Mouse (Mus musculus) forebrain, embryonic 14.5 days (tissue): Measurements from ENCODE around the gene Tmem87b. TPM values are rescaled to one million over a fixed set of nuclear protein-coding genes. Genes with fewer than 3 reads are reported as not detected.

Experiments
- ATAC-seq: fragments of 200-750 bp; cut with Nextera tagmentation; 2 replicates; pipeline ENCODE4 v1.8.0; 2017; ENCODE audit warnings: mild to moderate bottlenecking, moderate library complexity
- DNase-seq: peaks from one replicate; pipeline ENCODE4 v3.0.0-alpha.2; 2015; ENCODE audit warnings: low spot score
- H3K27ac ChIP-seq: fragments of 300-500 bp; sonication (generic); 2 replicates; pipeline ENCODE4 v1.5.1; 2014; ENCODE audit warnings: low read depth, mild to moderate bottlenecking, control low read depth, low read length, moderate library complexity
- H3K27me3 ChIP-seq: fragments of 300-500 bp; sonication (generic); replicated peaks from 2 replicates; pipeline ENCODE4 v1.6.1; 2014; ENCODE audit warnings: low read length, control low read depth, mixed read lengths; ENCODE audit not compliant: control insufficient read depth, insufficient read depth
- H3K36me3 ChIP-seq: fragments of 300-500 bp; sonication (generic); 2 replicates; pipeline ENCODE4 v1.6.1; 2014; ENCODE audit warnings: low read length, control low read depth; ENCODE audit not compliant: control insufficient read depth, insufficient read depth
- H3K4me1 ChIP-seq: fragments of 300-500 bp; sonication (generic); 2 replicates; pipeline ENCODE4 v1.6.1; 2014; ENCODE audit warnings: antibody characterized with exemption, low read length, control low read depth; ENCODE audit not compliant: control insufficient read depth, insufficient read depth
- H3K4me2 ChIP-seq: fragments of 300-500 bp; sonication (generic); 2 replicates; pipeline ENCODE4 v1.6.1; 2014; ENCODE audit warnings: mild to moderate bottlenecking, control low read depth, low read length
- H3K4me3 ChIP-seq: fragments of 300-500 bp; sonication (generic); 2 replicates; pipeline ENCODE4 v1.5.1; 2014; ENCODE audit warnings: low read depth, low read length, control low read depth
- H3K9ac ChIP-seq: fragments of 300-500 bp; sonication (generic); 2 replicates; pipeline ENCODE4 v1.6.1; 2014; ENCODE audit warnings: mild to moderate bottlenecking, low read length, control low read depth, moderate library complexity
- H3K9me3 ChIP-seq: fragments of 300-500 bp; sonication (generic); replicated peaks from 2 replicates; pipeline ENCODE4 v1.6.1; 2016; ENCODE audit warnings: low read length, control low read depth, mixed read lengths; ENCODE audit not compliant: control insufficient read depth
- WGBS: fragments of 180-500 bp; shearing (Covaris S2); extraction: QIAGEN DNeasy Blood & Tissue Kit; methylation state at CpG from one replicate; pipeline ENCODE4 v1.1.7; 2014; 5-methylcytosine and 5-hydroxymethylcytosine counted together
- polyA plus RNA-seq: library from polyadenylated mRNA; unstranded; fragments of >200 nt; fragmentation: Nextera tagmentation; extraction: Ambion mirVana; gene quantifications from 2 replicates; pipeline ENCODE4 v1.2.1, GENCODE M21; 2014

The Tmem87b gene
- polyA plus RNA-seq, 1 experiment from 2014 or later = 28.0 TPM

DNA sequence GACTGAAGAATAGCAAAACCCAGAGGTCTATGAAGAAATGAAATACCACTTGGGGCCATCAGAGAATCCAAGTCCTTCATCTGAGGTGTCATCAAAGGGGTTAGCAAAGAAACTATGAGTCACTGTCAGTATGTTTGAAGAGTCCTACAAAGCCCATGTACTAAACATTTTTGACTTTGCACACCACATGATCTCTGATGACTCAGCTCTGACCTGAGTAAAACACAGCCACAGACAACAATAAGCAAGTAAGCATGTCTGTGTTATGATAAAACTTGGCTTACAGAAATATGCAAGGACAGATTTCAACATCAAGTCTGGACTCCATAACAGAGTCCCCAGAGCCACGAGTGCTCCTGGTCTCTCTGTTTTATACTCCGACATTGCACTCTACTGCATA, 15.1 kb downstream of the Tmem87b start:
- no peaks in the 10 kb centered on the region for H3K4me1 ChIP-seq
- peaks cover 91% of the 10 kb centered on the region for H3K36me3 ChIP-seq
- H3K27me3 ChIP-seq = no peaks in the 10 kb centered on the region
- no peaks in the 10 kb centered on the region for H3K9me3 ChIP-seq
- H3K4me2 ChIP-seq = no peak overlapping the region
- no peak overlapping the region for H3K27ac ChIP-seq
- DNase-seq = no peak
- no peak overlapping the region for H3K9ac ChIP-seq
- ATAC-seq = no peak
- 95% methylated on average over 2 of the region's 2 CpGs for WGBS
- no peak overlapping the region for H3K4me3 ChIP-seq

DNA sequence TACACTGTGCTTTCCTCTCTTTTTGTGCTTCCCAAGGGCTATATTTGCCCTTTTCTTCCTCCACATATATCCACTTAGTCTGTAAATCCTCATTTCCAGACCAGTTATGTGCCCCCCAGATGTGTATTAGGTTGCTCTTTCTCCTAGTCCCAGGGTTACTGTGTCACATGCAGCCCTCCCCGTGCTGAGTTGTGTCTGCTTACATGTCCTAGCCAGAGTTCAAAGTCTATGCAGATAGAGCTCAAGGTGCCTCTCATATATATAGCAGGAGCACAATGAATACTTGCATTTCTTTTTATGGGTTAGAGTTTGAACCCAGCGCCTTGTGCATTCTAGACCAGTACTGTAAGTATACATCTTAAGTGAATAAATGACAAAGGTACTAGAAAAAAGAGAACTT, 15.5 kb downstream of the Tmem87b start:
- 96% methylated on average over 2 of the region's 2 CpGs for WGBS
- DNase-seq (no peak), ATAC-seq (no peak)
- Histone ChIP-seq H3K4me2 (no peak overlapping the region), H3K27me3 (no peaks in the 10 kb centered on the region), H3K4me1 (no peaks in the 10 kb centered on the region), H3K9me3 (no peaks in the 10 kb centered on the region), H3K4me3 (no peak overlapping the region), H3K9ac (no peak overlapping the region), H3K27ac (no peak overlapping the region), H3K36me3 (peaks cover 88% of the 10 kb centered on the region)

DNA sequence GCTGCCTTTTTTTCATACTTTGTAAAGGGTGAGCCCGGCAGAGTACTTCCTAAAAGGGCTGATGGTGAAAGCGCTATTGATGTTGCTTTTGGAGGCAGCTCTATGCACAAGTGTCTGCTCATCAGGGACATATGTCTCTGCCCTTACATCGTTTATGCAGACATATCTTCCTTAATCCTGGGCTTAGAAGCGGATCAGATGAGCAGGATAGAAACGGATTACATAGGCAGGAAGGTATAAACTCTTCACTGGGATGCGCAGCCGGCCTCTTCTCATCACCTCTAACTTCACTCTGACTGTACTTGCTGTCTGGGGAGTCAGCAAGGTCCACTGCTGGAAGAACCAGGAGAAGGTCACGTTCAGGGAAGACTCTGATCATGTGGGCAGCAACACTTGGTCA, 19.6 kb downstream of the Tmem87b start:
- Histone ChIP-seq H3K36me3 (peaks cover 76% of the 10 kb centered on the region), H3K4me1 (no peaks in the 10 kb centered on the region), H3K9ac (no peak overlapping the region), H3K9me3 (no peaks in the 10 kb centered on the region), H3K4me2 (no peak overlapping the region), H3K4me3 (no peak overlapping the region), H3K27ac (no peak overlapping the region), H3K27me3 (no peaks in the 10 kb centered on the region)
- ATAC-seq (no peak), DNase-seq (no peak)
- WGBS = 95% methylated on average over 8 of the region's 8 CpGs

DNA sequence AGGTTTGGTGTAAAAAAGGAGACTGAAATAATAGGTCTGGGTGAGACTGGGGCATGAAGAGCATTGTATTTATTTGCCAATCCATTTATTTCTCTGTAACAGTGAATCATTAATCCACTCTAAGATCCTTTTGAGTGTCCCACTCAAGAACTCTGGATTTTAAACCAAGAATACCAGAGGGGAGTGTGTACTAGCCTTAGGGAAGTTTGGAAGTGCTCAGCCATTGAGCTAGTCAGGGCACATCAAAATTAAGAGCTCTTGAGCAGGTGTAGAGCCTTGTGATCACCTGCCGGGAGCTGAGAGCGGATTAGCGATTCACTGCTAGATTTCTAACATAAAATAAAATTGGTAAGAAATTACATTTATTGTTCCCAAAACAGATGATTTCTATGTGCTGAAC, 20.7 kb downstream of the Tmem87b start:
- Histone ChIP-seq H3K4me2 (no peak overlapping the region), H3K27me3 (no peaks in the 10 kb centered on the region), H3K36me3 (peaks cover 75% of the 10 kb centered on the region), H3K4me1 (no peaks in the 10 kb centered on the region), H3K4me3 (no peak overlapping the region), H3K9ac (no peak overlapping the region), H3K27ac (no peak overlapping the region), H3K9me3 (no peaks in the 10 kb centered on the region)
- WGBS = 92% methylated on average over 3 of the region's 3 CpGs
- DNase-seq (no peak), ATAC-seq (no peak)

DNA sequence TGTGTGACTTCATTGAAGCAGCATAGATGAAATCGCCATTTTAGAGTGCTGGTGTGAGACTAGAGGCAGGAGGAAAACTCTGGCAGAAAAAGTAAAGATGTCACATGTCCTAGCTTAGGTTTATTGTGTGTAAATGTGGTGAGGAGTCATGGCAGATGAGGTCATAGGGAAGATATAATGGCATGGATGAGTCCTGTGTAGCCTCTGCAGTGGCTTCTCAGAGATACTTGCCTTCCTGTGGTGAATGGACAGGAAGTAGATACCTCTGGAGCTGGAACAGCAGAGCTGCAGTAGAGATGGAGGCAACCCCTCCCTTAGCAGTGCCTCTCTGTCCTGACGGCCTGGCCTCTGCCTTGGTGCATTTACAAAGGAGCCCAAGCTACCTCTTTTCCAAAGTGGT, 21.6 kb downstream of the Tmem87b start:
- 73% methylated on average over 2 of the region's 2 CpGs for WGBS
- Histone ChIP-seq H3K27me3 (no peaks in the 10 kb centered on the region), H3K36me3 (peaks cover 71% of the 10 kb centered on the region), H3K4me1 (no peaks in the 10 kb centered on the region), H3K9me3 (no peaks in the 10 kb centered on the region), H3K4me2 (no peak overlapping the region), H3K9ac (no peak overlapping the region), H3K4me3 (no peak overlapping the region), H3K27ac (no peak overlapping the region)
- no peak for ATAC-seq
- no peak for DNase-seq

GRCm38 (mm10) chr2:128842437-128842836, 24.5 kb downstream of the Tmem87b start:
- H3K27me3 ChIP-seq = no peaks in the 10 kb centered on the region
- no peaks in the 10 kb centered on the region for H3K4me1 ChIP-seq
- no peak overlapping the region for H3K27ac ChIP-seq
- no peak overlapping the region for H3K9ac ChIP-seq
- H3K36me3 ChIP-seq = peaks cover 64% of the 10 kb centered on the region
- no peak overlapping the region for H3K4me3 ChIP-seq
- DNase-seq (no peak), ATAC-seq (no peak)
- WGBS = 93% methylated on average over 8 of the region's 8 CpGs
- no peaks in the 10 kb centered on the region for H3K9me3 ChIP-seq
- no peak overlapping the region for H3K4me2 ChIP-seq

GRCm38 (mm10) chr2:128850036-128850435, 32.1 kb downstream of the Tmem87b start:
- DNase-seq (no peak), ATAC-seq (no peak)
- Histone ChIP-seq H3K4me1 (no peaks in the 10 kb centered on the region), H3K4me3 (no peak overlapping the region), H3K4me2 (no peak overlapping the region), H3K27me3 (no peaks in the 10 kb centered on the region), H3K27ac (no peak overlapping the region), H3K9me3 (no peaks in the 10 kb centered on the region), H3K9ac (no peak overlapping the region), H3K36me3 (peaks cover 83% of the 10 kb centered on the region)
- WGBS = 93% methylated on average over 2 of the region's 2 CpGs

GRCm38 (mm10) chr2:128856673-128857072, 38.8 kb downstream of the Tmem87b start:
- peaks cover 25% of the 10 kb centered on the region for H3K36me3 ChIP-seq
- no peak for DNase-seq
- no peaks in the 10 kb centered on the region for H3K4me1 ChIP-seq
- no peak overlapping the region for H3K9ac ChIP-seq
- no peaks in the 10 kb centered on the region for H3K27me3 ChIP-seq
- no peaks in the 10 kb centered on the region for H3K9me3 ChIP-seq
- H3K27ac ChIP-seq = no peak overlapping the region
- ATAC-seq = no peak
- H3K4me3 ChIP-seq = no peak overlapping the region
- WGBS = 88% methylated on average over 1 of the region's 1 CpGs
- no peak overlapping the region for H3K4me2 ChIP-seq

DNA sequence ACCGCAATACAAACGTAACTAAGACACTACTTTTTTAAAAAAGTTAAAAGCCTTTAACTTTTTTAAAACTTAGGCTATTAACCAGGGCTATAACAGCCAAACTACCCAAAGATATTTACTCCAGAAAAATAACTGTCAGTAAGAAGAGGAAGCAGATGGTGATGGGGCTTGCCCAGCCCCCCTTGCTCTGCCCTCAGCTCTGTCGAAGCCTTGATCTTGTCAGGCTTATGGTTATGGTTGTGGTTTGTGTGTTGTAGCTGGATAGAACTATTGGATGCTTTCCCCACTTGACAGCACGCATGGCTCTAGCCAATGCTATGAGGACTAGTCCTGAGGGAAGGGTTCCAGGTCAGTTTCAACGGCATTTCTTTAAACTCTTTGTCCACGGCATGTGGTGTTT, 41.0 kb downstream of the Tmem87b start:
- no peak for ATAC-seq

More for the DNA sequence above, 41.0 kb downstream of the Tmem87b start:
- 91% methylated on average over 6 of the region's 6 CpGs for WGBS
- no peaks in the 10 kb centered on the region for H3K9me3 ChIP-seq
- no peak overlapping the region for H3K4me3 ChIP-seq
- H3K27me3 ChIP-seq = 0 out of 2 replicates have a peak, but pooled peaks cover 4% of the 10 kb centered on the region
- 0 out of 2 replicates have a peak, but pooled peaks cover under 1% of the 10 kb centered on the region for H3K4me1 ChIP-seq
- DNase-seq = no peak
- no peak overlapping the region for H3K9ac ChIP-seq
- H3K27ac ChIP-seq = no peak overlapping the region
- no peak overlapping the region for H3K4me2 ChIP-seq
- peaks cover 8% of the 10 kb centered on the region; the same call in 1 of the 2 replicates for H3K36me3 ChIP-seq
